Comparison of ENCODE assay signal across 8 mouse cellular contexts in the genomic region with DNA sequence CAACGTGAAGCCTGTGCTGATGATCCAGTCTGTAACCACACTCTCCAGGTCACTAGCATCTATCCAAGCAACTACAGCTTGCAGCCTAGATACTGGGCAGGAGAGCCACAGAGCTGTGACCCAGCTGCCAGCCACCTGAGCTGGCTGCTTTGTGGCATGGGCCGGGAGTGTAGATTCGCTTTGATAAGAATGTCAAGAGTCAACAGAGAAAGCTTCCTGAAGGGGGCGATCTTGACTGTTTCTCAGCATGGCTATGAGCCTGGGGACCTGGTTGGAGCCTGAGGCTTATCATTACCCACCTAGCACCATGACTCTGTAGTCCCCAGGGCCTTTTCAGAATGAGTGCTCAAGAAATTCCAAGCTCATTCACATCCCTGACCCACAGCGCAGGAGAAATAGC. TPM values are rescaled to one million over a fixed set of nuclear protein-coding genes. Genes with fewer than 3 reads are reported as not detected.
DNase-seq lines count a peak whose midpoint lies in the region; TF ChIP-seq lines count a peak whose summit lies in the region.

No protein-coding gene starts in this region.

- H3K27ac ChIP-seq in gastrocnemius, adult 2 months: peak overlapping the region; percentile 68

- DNase-seq in gastrocnemius, adult 2 months: no peak
- no peak for DNase-seq in gastrocnemius, adult 18-20 months (ENCODE audit: low spot score)
- peak; percentile 16 for DNase-seq in thymus, postnatal 4 days
- no peak for DNase-seq in thymus, adult 18-20 months
- peak; percentile 20 to 34 for DNase-seq in lung, adult 18-20 months
- no peak for DNase-seq in layer of hippocampus, adult 9-10 months (ENCODE audit: low spot score)
- no peak for DNase-seq in gastrocnemius, postnatal 36 days
- no peak for DNase-seq in B cell, adult 2 months

- intact Hi-C loops in gastrocnemius, adult 2 months (cut with DNase I): loop anchor here (5.0 kb wide), 1 partner anchor 55 kb away; no protein-coding TSS in a partner anchor
- intact Hi-C loops in gastrocnemius, postnatal 36 days (cut with DNase I): no loop called here

- TF ChIP-seq CTCF in gastrocnemius, adult 2 months (IDR thresholded peaks at IDR 0.05): peak; percentile 39; the same call in 1 of the 2 replicates

- peak overlapping the region; percentile 78 for H3K4me3 ChIP-seq in gastrocnemius, adult 2 months

RNA-seq across cellular contexts. Expression of a gene that starts 2.0 kb away (rescaled TPM):
- 10 to 100 TPM; 12.1 to 18.6 TPM for total RNA-seq in gastrocnemius, adult 2 months (2021)
- total RNA-seq in gastrocnemius, adult 18-20 months (2021): 10 to 100 TPM in 1 of 2 experiments, 1 to 10 TPM in 1; 9.6 to 14.7 TPM
- 10 to 100 TPM; 15.2 to 16.0 TPM for total RNA-seq in gastrocnemius, postnatal 36 days (2021)

Comparison
In these comparisons a context has a peak if more than half of its experiments do, and no peak if none do; other contexts are left out.
1. DNase-seq: peak in thymus, postnatal 4 days (single experiment) and lung, adult 18-20 months (2 of 2); none in gastrocnemius, adult 2 months (single experiment), gastrocnemius, adult 18-20 months (single experiment), thymus, adult 18-20 months (0 of 2), layer of hippocampus, adult 9-10 months (single experiment), gastrocnemius, postnatal 36 days (0 of 2) and B cell, adult 2 months (0 of 2).